In the genomic region with DNA sequence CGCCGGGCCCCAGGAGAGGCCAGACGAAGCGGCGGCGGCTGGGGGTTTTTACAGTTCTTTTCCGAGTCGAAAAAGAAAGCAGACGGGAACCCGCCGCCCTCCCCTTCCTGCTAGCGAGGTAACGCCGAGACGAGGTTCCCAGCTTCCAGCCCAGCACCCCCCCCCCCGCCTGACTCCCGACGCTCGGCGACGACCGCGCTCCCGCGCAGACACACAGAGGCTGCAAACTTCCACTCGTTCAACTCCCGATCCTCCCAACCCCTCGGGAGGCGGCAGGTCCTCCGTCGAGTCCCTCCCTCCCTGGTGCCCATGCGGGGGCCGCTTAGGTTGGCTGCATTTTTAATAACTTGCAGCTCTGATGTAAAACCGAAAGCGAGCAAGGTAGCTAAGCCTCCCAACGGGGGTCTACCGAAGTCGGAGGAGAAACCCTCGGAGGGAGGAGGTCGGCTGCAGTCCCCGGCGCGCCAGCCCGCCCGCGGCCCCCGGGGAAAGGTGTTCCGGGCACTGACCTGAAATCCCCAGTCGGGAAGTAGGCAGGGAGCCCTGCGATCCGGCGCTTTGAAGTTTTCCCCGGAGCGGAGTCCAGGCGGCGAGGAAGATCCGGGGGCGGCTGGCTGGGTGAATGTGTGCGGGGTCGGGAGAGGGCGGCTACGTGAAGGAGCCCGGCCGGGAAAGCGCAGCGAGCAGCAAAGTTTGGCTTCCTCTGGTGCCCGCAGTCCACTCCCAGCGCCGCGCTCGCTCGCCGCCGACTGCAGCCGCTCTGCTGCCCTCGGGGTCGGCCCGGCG, we compare ENCODE assay signal across 8 mouse cellular contexts.
A peak's percentile ranks its signal among the peaks of the same experiment; 100 is the strongest.
DNase-seq lines count a peak whose midpoint lies in the region; ATAC-seq lines count a peak whose summit lies in the region.

No protein-coding gene starts in this region.

- H3K4me1 ChIP-seq in brown adipose tissue, adult 24 weeks (ENCODE audit: control insufficient read depth, insufficient read depth, insufficient read length, low read length): peaks cover 4% of the 10 kb centered on the region; the same call in 1 of the 2 replicates
- no peaks in the 10 kb centered on the region for H3K4me1 ChIP-seq in intestine, embryonic 15.5 days (replicated peaks)
- H3K4me1 ChIP-seq in liver, embryonic 16.5 days (ENCODE audit: control insufficient read depth, low read depth, low read length): peaks cover 24% of the 10 kb centered on the region
- peaks cover 9% of the 10 kb centered on the region; the same call in 1 of the 2 replicates for H3K4me1 ChIP-seq in neural tube, embryonic 14.5 days (ENCODE audit: control insufficient read depth, insufficient read depth, low read length)

- WGBS in intestine, embryonic 15.5 days: 2% methylated on average over 78 of the region's 79 CpGs
- 2% methylated on average over 64 of the region's 79 CpGs for WGBS in liver, embryonic 16.5 days (ENCODE audit: insufficient replicate concordance)
- 2% methylated on average over 39 of the region's 79 CpGs for WGBS in neural tube, embryonic 14.5 days

- intact Hi-C loops in gastrocnemius, postnatal 14 days (cut with DNase I; ENCODE audit: low total_unique reads): no loop called here

- H3K9me3 ChIP-seq in intestine, embryonic 15.5 days: no peaks in the 10 kb centered on the region
- no peaks in the 10 kb centered on the region for H3K9me3 ChIP-seq in liver, embryonic 16.5 days (replicated peaks; ENCODE audit: control insufficient read depth, low read length)
- H3K9me3 ChIP-seq in neural tube, embryonic 14.5 days (ENCODE audit: control insufficient read depth, low read length): no peaks in the 10 kb centered on the region

- H3K27me3 ChIP-seq in intestine, embryonic 15.5 days (replicated peaks): peaks cover 33% of the 10 kb centered on the region
- H3K27me3 ChIP-seq in liver, embryonic 16.5 days (ENCODE audit: control insufficient read depth, insufficient read depth, low read depth, low read length): peaks cover 87% of the 10 kb centered on the region
- peaks cover 11% of the 10 kb centered on the region; the same call in 1 of the 2 replicates for H3K27me3 ChIP-seq in neural tube, embryonic 14.5 days (ENCODE audit: control insufficient read depth, insufficient read depth, low read length)

- peak overlapping the region; percentile 66 for H3K9ac ChIP-seq in intestine, embryonic 15.5 days
- H3K9ac ChIP-seq in liver, embryonic 16.5 days (ENCODE audit: low read depth, low read length): peak overlapping the region; percentile 73
- H3K9ac ChIP-seq in neural tube, embryonic 14.5 days (replicated peaks; ENCODE audit: low read depth, low read length): peak overlapping the region; percentile 61

- peak; percentile 32 for DNase-seq in right cerebral cortex, adult 18-20 months
- DNase-seq in right cerebral cortex, postnatal 36 days (ENCODE audit: low spot score in 2 of 2): no peak
- peak; percentile 50 for DNase-seq in gastrocnemius, postnatal 14 days

- H3K4me2 ChIP-seq in intestine, embryonic 15.5 days (replicated peaks): peak overlapping the region; percentile 85
- peak overlapping the region; percentile 90 for H3K4me2 ChIP-seq in liver, embryonic 16.5 days (ENCODE audit: low read depth, low read length)
- peak overlapping the region; percentile 60 for H3K4me2 ChIP-seq in neural tube, embryonic 14.5 days (ENCODE audit: low read depth, low read length)

- H3K27ac ChIP-seq in brown adipose tissue, adult 24 weeks (replicated peaks; ENCODE audit: low read depth, low read length): peak overlapping the region; percentile 63
- H3K27ac ChIP-seq in intestine, embryonic 15.5 days: peak overlapping the region; percentile 87
- H3K27ac ChIP-seq in liver, embryonic 16.5 days (ENCODE audit: low read length): peak overlapping the region; percentile 37
- H3K27ac ChIP-seq in neural tube, embryonic 14.5 days (ENCODE audit: low read depth, low read length): peak overlapping the region; percentile 88

- ATAC-seq in intestine, embryonic 15.5 days: peak; percentile 5; the same call in 1 of the 2 replicates
- ATAC-seq in liver, embryonic 16.5 days (ENCODE audit: low read depth): 0 out of 2 replicates have a peak, but pooled peaks have one; percentile 4
- no peak for ATAC-seq in neural tube, embryonic 14.5 days (ENCODE audit: low read depth)
- ATAC-seq in monocyte, adult 5-6 weeks (replicated peaks; ENCODE audit: insufficient number of reproducible peaks, low FRiP score, low TSS enrichment, poor library complexity, severe bottlenecking): no peak

- no peaks in the 10 kb centered on the region for H3K36me3 ChIP-seq in intestine, embryonic 15.5 days
- H3K36me3 ChIP-seq in liver, embryonic 16.5 days (ENCODE audit: control insufficient read depth, insufficient read depth): no peaks in the 10 kb centered on the region
- H3K36me3 ChIP-seq in neural tube, embryonic 14.5 days (ENCODE audit: control insufficient read depth, insufficient read depth, low read length): no peaks in the 10 kb centered on the region

- peak overlapping the region; percentile 98 for H3K4me3 ChIP-seq in brown adipose tissue, adult 24 weeks (ENCODE audit: insufficient read depth, low read depth, low read length)
- H3K4me3 ChIP-seq in intestine, embryonic 15.5 days (replicated peaks): peak overlapping the region; percentile 57
- H3K4me3 ChIP-seq in liver, embryonic 16.5 days (ENCODE audit: low read depth, low read length): peak overlapping the region; percentile 74
- peak overlapping the region; percentile 57 for H3K4me3 ChIP-seq in neural tube, embryonic 14.5 days (ENCODE audit: low read depth, low read length)

Comparison
In these comparisons a context has a peak if more than half of its experiments do, and no peak if none do; other contexts are left out.
1. DNase-seq: peak in right cerebral cortex, adult 18-20 months (single experiment) and gastrocnemius, postnatal 14 days (single experiment); none in right cerebral cortex, postnatal 36 days (0 of 2).
2. H3K27ac ChIP-seq: peak in every context shown above with its lines; median percentile 88 in neural tube, embryonic 14.5 days; 87 in intestine, embryonic 15.5 days; 63 in brown adipose tissue, adult 24 weeks; 37 in liver, embryonic 16.5 days.
3. ATAC-seq: peak in intestine, embryonic 15.5 days (single experiment) and liver, embryonic 16.5 days (single experiment); none in neural tube, embryonic 14.5 days (single experiment) and monocyte, adult 5-6 weeks (single experiment).
4. Peak in every context shown above with its lines, with median percentiles within 50 percentile points of each other: H3K4me3 ChIP-seq, H3K4me2 ChIP-seq and H3K9ac ChIP-seq.